Mouse (Mus musculus) lung, postnatal 4 days (tissue): Measurements from ENCODE around the gene Thbs3.
A peak's percentile ranks its signal among the peaks of the same experiment; 100 is the strongest.

Source experiments
- DNase-seq, 2 experiments: peaks; one replicate each; pipeline ENCODE4 v3.0.0; 2021

The Thbs3 gene

DNA sequence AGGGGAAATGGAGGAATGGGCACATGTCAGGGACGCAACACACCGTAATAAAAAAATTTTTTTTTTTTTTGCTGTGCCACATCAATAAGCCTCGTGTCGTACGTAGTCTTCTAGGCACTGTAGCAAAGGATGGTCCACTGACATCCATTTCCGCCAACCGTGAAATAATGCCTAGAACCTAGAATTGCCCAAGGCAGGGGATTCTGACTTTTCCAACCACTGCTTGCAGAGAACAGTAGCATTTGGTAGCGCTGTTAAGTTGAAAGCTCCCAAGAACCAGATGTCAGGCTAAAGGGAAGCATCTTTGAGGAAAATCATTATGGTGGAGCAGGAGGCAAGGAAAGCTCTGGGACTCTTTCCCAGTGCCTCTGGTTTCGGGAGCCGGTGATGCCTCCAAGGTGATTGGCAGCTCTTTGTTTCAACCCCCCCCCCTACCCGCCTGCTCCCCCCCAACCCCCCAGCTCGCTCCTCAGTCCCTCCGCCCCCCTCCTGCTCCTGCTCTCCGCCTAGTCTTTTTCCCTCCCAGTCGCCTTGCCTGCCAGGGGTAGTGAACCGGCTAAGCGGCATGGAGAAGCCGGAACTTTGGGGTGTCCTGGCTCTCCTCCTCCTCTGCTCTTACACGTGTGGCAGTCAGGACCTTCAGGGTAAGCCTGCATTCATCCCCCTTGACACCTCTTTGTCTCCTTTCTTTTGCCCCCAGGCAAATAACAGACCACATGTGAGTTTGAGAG, at the start of gene Thbs3:
Gene Thbs3, plus strand, starts transcription at position 500 of the 731 bp plus-strand sequence.
- DNase-seq, result peak in 1 of 2 experiments; percentile 60

- peak in 1 of 2 experiments; percentile 13 for DNase-seq
Measured at GRCm38 (mm10) chr3:89165268-89165870, 49.6 kb upstream of the Thbs3 start.

DNA sequence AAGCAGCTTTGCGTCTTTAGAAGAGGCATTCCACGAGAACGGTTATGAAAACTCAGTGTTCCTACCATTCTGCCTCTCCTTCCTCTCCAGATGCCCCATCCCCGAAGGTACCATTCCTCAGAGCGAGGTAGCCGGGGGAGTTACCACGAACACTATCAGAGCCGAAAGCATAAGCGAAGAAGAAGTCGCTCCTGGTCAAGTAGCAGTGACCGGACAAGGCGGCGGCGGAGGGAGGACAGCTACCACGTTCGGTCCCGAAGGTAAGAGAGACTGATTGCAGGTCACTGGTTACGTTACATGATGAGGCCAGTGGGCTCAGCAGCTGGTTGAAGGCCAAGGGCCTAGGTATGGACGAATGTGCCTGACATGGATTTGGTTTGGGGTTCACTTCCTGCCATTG, 48.0 kb upstream of the Thbs3 start:
- DNase-seq, result peak in 1 of 2 experiments; percentile 23

DNA sequence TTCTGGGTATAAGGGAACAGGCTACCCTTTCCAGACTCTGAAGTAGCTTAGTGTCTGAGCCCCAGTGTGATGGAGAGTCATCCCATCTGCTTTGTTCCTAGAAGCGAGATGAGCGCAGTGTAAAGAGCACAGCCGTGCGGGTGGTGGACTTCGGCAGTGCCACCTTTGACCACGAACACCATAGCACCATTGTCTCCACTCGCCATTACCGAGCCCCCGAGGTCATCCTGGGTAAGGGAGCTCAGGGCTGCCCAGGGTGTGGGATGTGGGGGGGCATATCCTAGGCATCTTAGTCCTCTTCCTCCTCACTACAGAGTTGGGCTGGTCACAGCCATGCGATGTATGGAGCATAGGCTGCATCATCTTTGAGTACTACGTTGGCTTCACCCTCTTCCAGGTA, 40.1 kb upstream of the Thbs3 start:
- no peak for DNase-seq

DNA sequence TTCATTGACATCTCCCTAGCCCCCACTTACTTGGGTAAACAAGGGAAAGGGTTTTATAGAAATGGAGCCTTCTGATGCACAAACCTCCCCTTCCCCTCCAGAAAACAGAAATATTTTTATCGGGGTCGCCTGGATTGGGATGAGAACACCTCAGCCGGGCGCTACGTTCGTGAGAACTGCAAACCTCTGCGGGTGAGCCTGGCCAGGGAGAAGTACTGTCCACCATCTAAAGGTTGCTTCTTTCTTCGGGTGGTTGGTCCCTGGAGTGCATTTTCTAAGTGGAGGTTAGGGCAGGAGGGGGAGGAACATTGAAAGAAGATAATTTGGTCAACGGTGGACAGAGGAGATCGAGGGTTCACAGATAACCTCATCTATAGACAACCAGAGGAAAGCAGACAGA, 39.4 kb upstream of the Thbs3 start:
- no peak for DNase-seq

DNA sequence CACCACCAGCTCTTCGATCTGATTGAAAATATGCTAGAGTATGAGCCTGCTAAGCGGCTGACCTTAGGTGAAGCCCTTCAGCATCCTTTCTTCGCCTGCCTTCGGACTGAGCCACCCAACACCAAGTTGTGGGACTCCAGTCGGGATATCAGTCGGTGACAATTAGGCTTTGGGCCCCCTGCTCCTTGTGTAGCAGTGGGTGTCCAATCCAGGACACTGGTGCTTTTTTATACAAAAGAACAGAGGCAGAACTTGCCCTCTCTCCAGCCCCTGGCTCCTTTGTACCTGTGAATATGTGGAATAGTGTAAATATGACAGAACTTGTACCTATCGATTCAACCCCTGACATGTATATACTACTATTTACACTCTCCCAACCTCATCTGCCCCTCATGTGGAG, 38.6 kb upstream of the Thbs3 start:
- no peak for DNase-seq

GRCm38 (mm10) chr3:89177242-89178106, 37.5 kb upstream of the Thbs3 start, which contains the start of gene Scamp3:
TSS of gene Scamp3 (plus strand) at chr3:89177473.
- peak; percentile 88 to 91 for DNase-seq

GRCm38 (mm10) chr3:89178107-89178385, 36.9 kb upstream of the Thbs3 start:
- no peak for DNase-seq

DNA sequence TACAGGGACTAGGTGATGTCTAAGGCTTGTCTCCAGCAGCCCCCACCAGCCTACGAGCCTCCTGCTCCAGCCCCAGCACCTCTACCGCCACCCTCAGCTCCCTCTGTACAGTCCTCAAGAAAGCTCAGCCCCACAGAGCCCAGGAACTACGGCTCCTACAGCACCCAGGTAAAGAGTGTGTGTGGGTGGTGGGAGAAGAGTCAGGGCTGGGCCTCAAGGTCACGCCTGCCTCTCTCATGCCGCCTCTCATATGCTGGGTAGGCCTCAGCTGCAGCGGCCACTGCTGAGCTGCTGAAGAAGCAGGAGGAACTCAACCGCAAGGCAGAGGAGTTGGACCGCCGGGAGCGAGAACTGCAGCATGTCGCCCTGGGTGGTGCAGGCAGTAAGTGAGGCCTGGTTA, 35.9 kb upstream of the Thbs3 start:
- no peak for DNase-seq

- DNase-seq, result no peak
Measured at GRCm38 (mm10) chr3:89181749-89182500, 33.1 kb upstream of the Thbs3 start.

DNA sequence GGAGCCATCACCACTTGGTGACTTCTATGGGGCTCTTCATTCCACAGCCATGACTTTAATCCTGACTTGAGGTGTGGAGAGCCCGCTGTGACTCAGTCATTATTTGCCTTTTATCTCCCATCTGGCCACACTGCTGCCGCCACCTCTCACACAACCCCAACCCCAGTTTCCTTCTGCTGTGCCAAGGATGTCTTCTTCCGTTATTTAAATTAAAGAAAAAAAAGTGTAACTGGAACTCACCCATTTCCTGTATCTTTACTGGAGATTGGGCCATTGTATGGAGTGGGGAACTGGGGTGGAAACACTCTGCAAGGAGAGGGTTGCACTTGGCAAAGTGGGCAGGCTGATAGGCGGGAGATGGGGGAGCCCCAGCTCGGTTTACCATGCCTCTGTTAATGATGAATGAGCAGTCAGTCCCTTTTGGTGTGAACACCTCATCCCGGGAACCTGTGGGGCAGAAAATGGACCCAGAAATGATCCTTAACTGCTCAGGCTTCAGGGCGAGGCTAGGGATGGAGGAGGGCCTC, 32.4 kb upstream of the Thbs3 start:
- DNase-seq, result no peak

DNA sequence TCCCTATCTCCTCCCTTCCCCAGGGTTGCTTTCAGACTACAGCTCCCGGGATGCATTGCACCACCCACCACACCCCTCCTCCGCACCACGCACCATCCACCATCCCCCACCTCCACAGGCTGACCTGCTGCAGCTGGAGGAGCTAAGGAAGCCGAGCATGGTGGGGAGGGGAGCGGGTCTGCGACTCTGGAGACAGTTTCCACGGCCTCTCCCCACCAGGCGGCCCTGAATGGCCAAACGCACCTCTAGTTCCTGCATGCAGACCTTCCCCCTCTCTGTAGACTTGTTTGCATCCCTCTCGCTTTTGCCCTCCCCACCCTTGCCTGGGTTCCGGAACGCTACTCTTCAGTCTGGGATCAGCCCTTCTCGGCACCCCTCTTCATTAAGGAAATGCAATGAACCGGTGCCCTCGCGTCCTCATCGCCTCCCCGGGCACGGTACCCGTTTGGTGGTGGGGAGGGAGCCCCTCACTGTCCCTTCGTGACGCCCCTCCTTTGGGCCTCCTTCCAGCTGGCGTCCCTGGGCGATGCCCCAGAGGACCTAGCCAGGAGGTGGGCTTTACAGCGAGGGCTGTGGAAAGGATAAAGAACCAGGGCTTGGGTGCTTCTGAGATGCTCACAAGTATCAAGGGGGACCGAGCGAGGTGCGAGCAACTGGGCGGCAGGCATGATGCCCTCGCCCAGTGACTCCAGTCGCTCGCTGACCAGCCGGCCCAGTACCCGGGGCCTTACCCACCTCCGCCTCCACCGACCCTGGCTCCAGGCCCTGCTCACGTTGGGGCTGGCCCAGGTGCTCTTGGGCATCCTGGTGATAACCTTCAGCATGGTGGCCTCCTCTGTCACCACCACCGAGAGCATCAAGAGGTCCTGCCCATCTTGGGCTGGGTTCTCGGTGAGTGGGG, 31.7 kb upstream of the Thbs3 start, which contains the start of gene Fam189b:
Gene Fam189b, plus strand, starts transcription at position 86 of the 901 bp plus-strand sequence.
- peak; percentile 86 to 89 for DNase-seq

GRCm38 (mm10) chr3:89183959-89184315, 31.0 kb upstream of the Thbs3 start:
- no peak for DNase-seq

- no peak for DNase-seq
Measured at GRCm38 (mm10) chr3:89187197-89187596, 27.8 kb upstream of the Thbs3 start.

DNA sequence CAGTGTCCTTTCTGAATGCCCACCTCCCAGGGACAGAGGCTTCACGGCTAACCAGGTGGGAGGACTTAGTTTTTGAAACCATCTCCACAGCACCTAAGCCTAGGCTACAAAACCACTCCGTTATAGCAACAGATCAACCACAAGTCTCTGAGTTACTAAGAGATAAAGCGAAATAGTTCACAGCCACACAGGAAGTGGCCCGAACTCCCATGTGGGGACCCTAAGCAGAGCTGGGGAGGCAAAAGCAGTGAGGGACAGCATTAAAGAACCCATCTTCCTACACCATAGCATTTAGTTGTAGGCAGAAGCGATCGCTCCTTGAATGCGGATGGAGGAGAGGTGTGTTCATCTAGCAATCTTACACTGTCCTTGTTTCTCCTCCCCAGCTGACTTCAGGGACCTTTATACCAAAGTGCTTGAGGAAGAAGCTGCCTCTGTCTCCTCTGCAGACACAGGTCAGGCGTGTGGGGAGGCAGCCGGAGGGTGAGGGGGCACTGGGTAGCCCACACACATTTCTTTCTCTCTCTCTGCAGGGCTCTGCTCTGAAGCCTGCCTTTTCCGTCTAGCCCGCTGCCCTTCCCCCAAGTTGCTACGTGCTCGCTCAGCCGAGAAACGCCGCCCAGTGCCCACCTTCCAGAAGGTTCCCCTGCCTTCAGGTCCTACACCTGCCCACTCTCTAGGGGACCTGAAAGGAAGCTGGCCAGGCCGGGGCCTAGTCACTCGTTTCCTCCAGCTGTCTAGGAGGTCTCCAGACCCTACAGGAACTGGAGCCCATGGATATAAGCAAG, 27.1 kb upstream of the Thbs3 start:
- no peak for DNase-seq

DNA sequence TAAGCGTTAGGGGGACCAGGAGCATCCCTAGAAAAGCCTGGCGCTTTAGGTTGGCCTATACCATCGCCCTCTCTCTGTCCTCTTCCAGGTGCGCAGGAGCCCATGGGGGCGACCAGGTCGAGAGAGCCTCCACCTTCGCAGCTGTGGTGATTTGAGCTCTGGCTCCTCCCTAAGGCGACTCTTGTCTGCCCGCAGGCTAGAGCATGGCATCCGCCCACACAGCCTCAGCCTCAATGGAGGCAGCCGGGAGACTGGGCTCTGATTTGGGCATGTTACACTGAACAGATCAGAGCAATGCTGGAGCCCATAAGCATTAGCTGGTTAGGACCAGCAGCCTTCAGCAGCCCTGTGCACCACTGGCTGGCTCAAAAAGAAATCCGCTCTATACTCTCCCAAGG, 26.5 kb upstream of the Thbs3 start:
- no peak for DNase-seq

DNA sequence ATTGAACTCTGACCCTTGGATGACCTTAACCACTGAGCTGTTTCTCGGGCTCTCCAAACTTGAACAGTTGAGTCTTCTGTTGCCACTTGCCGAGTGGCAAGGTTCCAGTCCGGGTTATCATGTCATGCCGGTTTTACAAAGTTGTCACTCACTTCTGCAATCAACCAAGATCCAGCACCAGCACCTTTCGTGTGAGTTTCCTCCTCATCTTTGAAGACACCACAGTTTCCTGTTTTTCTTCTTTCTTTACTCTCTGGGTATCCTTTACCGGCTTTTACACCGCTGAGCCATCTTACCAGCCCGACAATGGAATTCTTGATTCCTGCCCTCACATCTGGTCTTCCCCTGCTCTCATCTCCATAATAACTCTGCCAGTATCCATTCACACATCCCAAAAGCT, 24.5 kb upstream of the Thbs3 start:
- no peak for DNase-seq

GRCm38 (mm10) chr3:89193351-89193750, 21.6 kb upstream of the Thbs3 start:
- DNase-seq, result no peak

- peak in 1 of 2 experiments; percentile 44 for DNase-seq
Measured at GRCm38 (mm10) chr3:89193853-89194252, 21.1 kb upstream of the Thbs3 start.

DNA sequence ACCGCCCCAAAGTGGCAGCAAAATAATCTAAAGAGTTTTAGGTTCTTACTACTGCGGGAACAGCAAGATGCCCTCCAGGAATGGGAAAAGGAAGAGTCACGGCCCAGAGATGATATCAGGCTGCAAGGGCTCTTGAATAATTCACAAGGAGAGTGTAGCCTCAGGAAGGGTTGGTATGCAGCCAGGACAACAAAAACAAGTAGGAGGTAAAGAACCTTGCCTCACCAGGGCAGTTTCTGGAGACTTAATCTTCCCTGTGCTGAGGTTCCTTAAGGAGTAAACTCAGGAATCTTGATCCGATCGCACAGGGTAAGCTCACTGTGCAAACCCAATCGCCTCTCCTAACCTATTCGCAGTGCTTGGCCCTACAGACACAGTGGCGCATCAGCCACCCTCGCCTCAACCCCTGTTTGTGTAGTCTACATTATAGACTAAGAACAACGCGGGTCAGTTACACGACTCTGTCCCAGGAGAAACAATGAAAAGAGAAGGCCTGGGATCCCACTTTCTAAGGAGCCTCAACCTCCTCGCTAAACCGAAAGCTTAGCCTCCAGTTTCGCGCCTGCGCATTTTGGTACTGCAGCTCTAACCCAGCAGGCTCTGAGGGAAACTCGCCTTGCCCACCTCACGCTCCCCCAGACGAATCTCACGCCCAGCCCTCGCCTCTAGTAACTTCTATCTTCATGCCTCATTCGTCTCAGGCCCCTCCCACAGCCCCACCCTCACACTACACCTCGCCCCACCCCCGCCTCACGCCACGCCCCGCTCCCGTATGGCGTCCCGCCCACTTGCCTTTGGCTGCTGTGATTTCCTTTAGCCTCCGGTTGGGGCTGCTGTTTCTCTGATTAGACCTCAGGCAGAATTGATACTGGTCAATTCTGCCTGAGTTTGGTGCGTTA, 18.8 kb upstream of the Thbs3 start:
- DNase-seq, result peak; percentile 92 to 95
